Mouse (Mus musculus) limb, embryonic 13.5 days (tissue): ENCODE measurements around the gene Lrrc59. TPM values are rescaled to one million over a fixed set of nuclear protein-coding genes. Genes with fewer than 3 reads are reported as not detected.
A peak's percentile ranks its signal among the peaks of the same experiment; 100 is the strongest.
"Not testable (repeated sequence)": the region's sequence is repeated elsewhere in the genome, so short reads cannot be mapped to it uniquely, and the experiment has no call there.

ENCODE experiments used
- ATAC-seq: fragments of 200-750 bp; cut with Nextera tagmentation; 2 replicates; pipeline ENCODE4 v1.8.0; 2017; ENCODE audit warnings: low read depth, moderate number of reproducible peaks, moderate TSS enrichment; ENCODE audit not compliant: low FRiP score
- H3K27ac ChIP-seq: fragments of 300-500 bp; sonication (generic); 2 replicates; pipeline ENCODE4 v1.5.1; 2015; ENCODE audit warnings: inconsistent platforms, mild to moderate bottlenecking, moderate library complexity
- H3K27me3 ChIP-seq: fragments of 300-500 bp; sonication (generic); 2 replicates; pipeline ENCODE4 v1.6.1; 2015; ENCODE audit warnings: mild to moderate bottlenecking, inconsistent platforms
- H3K36me3 ChIP-seq: fragments of 300-500 bp; sonication (generic); 2 replicates; pipeline ENCODE4 v1.6.1; 2015; ENCODE audit warnings: inconsistent platforms, mild to moderate bottlenecking, moderate library complexity
- H3K4me1 ChIP-seq: fragments of 300-500 bp; sonication (generic); 2 replicates; pipeline ENCODE4 v1.6.1; 2015; ENCODE audit warnings: inconsistent platforms
- H3K4me2 ChIP-seq: fragments of 300-500 bp; sonication (generic); replicated peaks from 2 replicates; pipeline ENCODE4 v1.6.1; 2015; ENCODE audit warnings: inconsistent platforms, mild to moderate bottlenecking, moderate library complexity
- H3K4me3 ChIP-seq: fragments of 300-500 bp; sonication (generic); 2 replicates; pipeline ENCODE4 v1.5.1; 2015; ENCODE audit warnings: moderate library complexity, mild to moderate bottlenecking, inconsistent platforms
- H3K9ac ChIP-seq: fragments of 300-500 bp; sonication (generic); 2 replicates; pipeline ENCODE4 v1.6.1; 2015; ENCODE audit warnings: mild to moderate bottlenecking, inconsistent platforms
- H3K9me3 ChIP-seq: fragments of 300-500 bp; sonication (generic); 2 replicates; pipeline ENCODE4 v1.6.1; 2016; ENCODE audit warnings: inconsistent platforms
- WGBS: fragments of 180-500 bp; shearing (Covaris S2); methylation state at CpG from one replicate; pipeline ENCODE4 v1.1.7; 2015; 5-methylcytosine and 5-hydroxymethylcytosine counted together
- polyA plus RNA-seq: library from polyadenylated mRNA; unstranded; fragments of >200 nt; fragmentation: Nextera tagmentation; extraction: Ambion mirVana; gene quantifications from 2 replicates; pipeline ENCODE4 v1.2.1, GENCODE M21; 2015

Lrrc59 gene
- polyA plus RNA-seq, 1 experiment from 2014 or later, result 240 TPM

DNA sequence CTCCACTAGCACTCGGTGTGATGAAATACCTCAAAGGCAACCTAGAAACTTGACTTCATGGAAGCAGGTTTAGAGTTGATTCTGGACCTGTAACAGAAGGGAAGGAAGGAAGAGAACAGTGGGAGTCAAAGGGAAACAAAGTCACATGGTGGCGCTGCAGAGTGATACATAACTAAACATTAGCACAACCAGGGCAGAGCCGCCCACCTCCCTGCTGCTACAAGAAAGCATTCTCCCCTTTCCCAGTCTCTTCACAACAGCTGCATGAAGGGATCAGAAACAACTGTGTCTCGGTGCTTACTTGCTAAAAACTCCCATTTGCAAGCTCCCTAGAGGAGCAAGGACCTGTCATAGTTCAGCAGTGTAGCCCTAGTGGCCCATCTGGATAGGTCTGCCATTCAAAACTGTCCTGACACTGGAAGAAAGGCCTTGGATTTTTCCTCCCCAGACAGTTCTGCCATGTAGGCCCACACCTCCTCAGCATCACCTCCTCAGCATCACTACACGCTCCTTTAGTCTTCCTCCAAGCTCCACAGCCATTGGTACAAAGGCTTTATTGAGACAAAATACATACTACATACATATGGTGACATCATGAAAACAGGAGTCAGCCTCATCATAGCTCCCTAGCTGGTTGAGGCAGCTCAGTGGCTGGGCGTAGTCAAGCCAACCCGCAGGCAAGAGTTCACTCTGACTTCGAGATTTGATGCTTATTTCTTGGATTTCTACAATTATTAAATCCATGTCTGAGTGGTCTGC is 15.1 kb downstream of the Lrrc59 start:
- peaks cover 88% of the 10 kb centered on the region for H3K36me3 ChIP-seq
- H3K4me2 ChIP-seq, result no peak overlapping the region
- no peak for ATAC-seq
- 87% methylated on average over 8 of the region's 8 CpGs for WGBS
- H3K4me1 ChIP-seq, result no peaks in the 10 kb centered on the region
- no peak overlapping the region for H3K4me3 ChIP-seq
- no peaks in the 10 kb centered on the region for H3K27me3 ChIP-seq
- no peak overlapping the region for H3K9ac ChIP-seq
- no peaks in the 10 kb centered on the region for H3K9me3 ChIP-seq
- H3K27ac ChIP-seq, result no peak overlapping the region

DNA sequence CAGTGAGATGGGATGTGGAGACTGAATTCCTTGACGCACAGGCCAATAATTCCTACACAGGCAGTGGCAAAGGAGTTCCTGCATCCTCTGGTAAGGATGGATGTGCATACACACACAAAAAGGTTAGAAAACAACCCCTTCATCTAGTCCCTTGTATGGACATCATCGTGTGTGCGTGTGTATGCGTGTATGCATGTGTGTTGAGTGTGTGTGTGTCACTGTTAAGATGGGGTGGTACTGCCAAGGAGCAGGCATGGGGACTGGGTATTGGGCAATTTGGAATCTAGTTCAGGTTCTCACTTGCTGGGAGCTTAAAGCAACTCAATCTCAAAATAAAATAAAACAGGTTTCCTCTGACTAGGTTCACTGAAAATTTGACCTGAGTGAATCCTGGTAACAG is 16.9 kb downstream of the Lrrc59 start:
- no peak overlapping the region for H3K4me3 ChIP-seq
- H3K4me2 ChIP-seq, result no peak overlapping the region
- H3K9me3 ChIP-seq, result no peaks in the 10 kb centered on the region
- no peak overlapping the region for H3K9ac ChIP-seq
- 96% methylated on average over 4 of the region's 4 CpGs for WGBS
- no peaks in the 10 kb centered on the region for H3K4me1 ChIP-seq
- H3K27me3 ChIP-seq, result no peaks in the 10 kb centered on the region
- ATAC-seq, result no peak
- H3K36me3 ChIP-seq, result peaks cover 85% of the 10 kb centered on the region
- H3K27ac ChIP-seq, result no peak overlapping the region

DNA sequence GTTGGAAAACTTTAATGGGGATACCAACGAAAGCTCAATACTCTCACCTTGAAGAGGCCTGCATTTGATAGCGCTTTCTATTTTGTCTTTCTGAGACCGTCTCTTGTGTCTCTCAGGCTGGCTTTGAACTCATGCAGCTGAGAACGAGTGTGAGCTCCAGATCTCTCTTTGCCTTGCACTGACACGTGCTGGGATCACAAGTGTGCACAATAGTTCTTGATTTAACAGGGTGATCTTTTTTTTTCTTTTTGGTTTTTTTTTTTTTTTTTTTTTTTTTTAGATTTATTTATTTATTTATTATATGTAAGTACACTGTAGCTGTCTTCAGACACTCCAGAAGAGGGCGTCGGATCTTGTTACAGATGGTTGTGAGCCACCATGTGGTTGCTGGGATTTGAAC is 21.7 kb downstream of the Lrrc59 start:
- Histone ChIP-seq H3K36me3 (peaks cover 38% of the 10 kb centered on the region), H3K4me1 (peaks cover 16% of the 10 kb centered on the region)
- H3K27ac ChIP-seq, H3K27me3 ChIP-seq, H3K4me2 ChIP-seq, ATAC-seq, H3K9ac ChIP-seq, H3K4me3 ChIP-seq, H3K9me3 ChIP-seq: not testable (repeated sequence)
- WGBS, result 94% methylated on average over 5 of the region's 7 CpGs

GRCm38 (mm10) chr11:94652973-94653372 is 23.4 kb downstream of the Lrrc59 start:
- H3K4me2 ChIP-seq, result peak overlapping the region; percentile 75
- no peak overlapping the region; the same call in 1 of the 2 replicates for H3K9ac ChIP-seq
- WGBS, result 49% methylated on average over 8 of the region's 8 CpGs
- peaks cover 37% of the 10 kb centered on the region for H3K36me3 ChIP-seq
- H3K27ac ChIP-seq, result no peak overlapping the region
- H3K4me3 ChIP-seq, result peak overlapping the region; percentile 69
- no peaks in the 10 kb centered on the region for H3K9me3 ChIP-seq
- no peaks in the 10 kb centered on the region for H3K27me3 ChIP-seq
- no peak for ATAC-seq
- H3K4me1 ChIP-seq, result peaks cover 16% of the 10 kb centered on the region

GRCm38 (mm10) chr11:94653663-94654436 is 24.3 kb downstream of the Lrrc59 start, which contains the start of the genes Mrpl27 and Eme1:
Gene Mrpl27, plus strand, starts transcription at chr11:94653767.
Gene Eme1, minus strand, starts transcription at chr11:94653964.
- H3K36me3 ChIP-seq, result peaks cover 43% of the 10 kb centered on the region

DNA sequence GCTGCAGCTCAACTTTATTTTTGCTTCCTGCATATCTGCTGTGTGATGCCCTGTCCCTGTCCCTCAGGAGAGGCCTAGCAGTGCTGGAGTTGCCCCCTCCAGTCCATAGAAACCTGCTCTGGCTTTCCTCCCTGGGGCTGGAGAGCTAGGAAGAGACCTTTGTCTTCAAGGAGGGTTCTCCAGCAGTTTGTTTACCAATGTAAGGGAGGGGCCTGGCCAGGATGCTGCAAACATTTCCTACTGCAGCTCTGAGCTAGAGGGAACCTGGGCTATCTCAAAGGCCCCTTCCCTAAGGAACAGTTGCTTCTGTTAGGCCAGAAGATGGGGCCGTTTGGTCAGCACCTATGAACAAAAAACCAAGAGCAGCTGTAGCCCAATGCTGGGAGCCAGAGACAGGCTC is 31.8 kb downstream of the Lrrc59 start:
- H3K36me3 ChIP-seq, result peaks cover 96% of the 10 kb centered on the region
- H3K4me3 ChIP-seq, result no peak overlapping the region
- ATAC-seq, result no peak
- WGBS, result 43% methylated on average over 1 of the region's 1 CpGs
- H3K27ac ChIP-seq, result no peak overlapping the region
- no peak overlapping the region for H3K4me2 ChIP-seq
- H3K27me3 ChIP-seq, result no peaks in the 10 kb centered on the region
- no peaks in the 10 kb centered on the region for H3K9me3 ChIP-seq
- H3K4me1 ChIP-seq, result no peaks in the 10 kb centered on the region
- no peak overlapping the region for H3K9ac ChIP-seq

More at GRCm38 (mm10) chr11:94653663-94654436, 24.3 kb downstream of the Lrrc59 start, which contains the start of the genes Mrpl27 and Eme1:
- Histone ChIP-seq H3K4me2 (peak within 1 kb of the TSS; percentile 75), H3K4me1 (peaks cover 16% of the 10 kb centered on the region), H3K27me3 (no peaks in the 10 kb centered on the region), H3K9me3 (no peaks in the 10 kb centered on the region), H3K4me3 (peak within 1 kb of the TSS; percentile 69), H3K27ac (peak within 1 kb of the TSS; percentile 90), H3K9ac (peak within 1 kb of the TSS; percentile 70)
- ATAC-seq, result peak; percentile 89
- 1% methylated on average over 32 of the region's 32 CpGs for WGBS

DNA sequence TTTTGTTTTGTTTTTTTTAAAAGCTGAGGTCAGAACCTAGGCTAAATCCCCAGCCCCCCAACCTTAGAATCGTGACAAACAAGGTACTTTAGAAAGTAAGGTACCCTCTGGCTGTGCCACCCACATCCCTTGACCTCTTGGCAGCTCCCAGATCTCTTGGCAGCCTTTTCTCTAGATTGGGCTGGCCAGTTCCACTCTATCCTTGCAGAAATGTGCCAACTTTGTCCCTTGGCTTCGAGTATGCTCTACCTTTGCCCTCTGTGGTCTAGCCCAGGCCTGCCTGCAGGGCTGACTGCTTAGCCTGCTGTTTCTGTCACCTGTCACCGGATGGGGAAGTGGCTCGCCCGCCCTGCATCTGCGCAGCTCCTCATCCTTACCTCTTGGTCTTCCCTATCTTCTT is 35.7 kb downstream of the Lrrc59 start:
- ATAC-seq, result no peak
- H3K4me1 ChIP-seq, result no peaks in the 10 kb centered on the region
- 96% methylated on average over 6 of the region's 6 CpGs for WGBS
- H3K9me3 ChIP-seq, result no peaks in the 10 kb centered on the region
- H3K4me2 ChIP-seq, result no peak overlapping the region
- H3K9ac ChIP-seq, result no peak overlapping the region
- H3K4me3 ChIP-seq, result no peak overlapping the region
- H3K27me3 ChIP-seq, result no peaks in the 10 kb centered on the region
- peaks cover 97% of the 10 kb centered on the region for H3K36me3 ChIP-seq
- no peak overlapping the region for H3K27ac ChIP-seq

DNA sequence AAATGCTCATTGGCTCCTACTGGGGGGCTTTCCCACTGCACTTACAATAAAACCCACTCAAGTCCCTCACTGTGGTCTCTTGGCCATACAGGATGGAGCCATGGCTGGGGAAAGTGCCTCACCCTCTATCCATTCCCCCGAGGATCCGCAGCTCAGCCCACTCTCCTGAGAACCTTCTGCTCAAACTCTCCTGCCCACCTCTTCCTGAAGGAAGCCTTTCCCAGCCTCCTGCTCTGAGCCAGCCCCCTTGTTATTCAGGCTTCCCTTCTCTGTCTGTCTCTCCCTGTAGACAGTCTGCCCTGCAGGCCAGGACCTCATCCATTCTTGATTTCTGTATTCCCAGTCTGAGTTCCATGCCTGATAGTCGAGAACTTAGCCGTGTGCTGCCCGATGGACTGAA is 45.4 kb downstream of the Lrrc59 start:
- no peaks in the 10 kb centered on the region for H3K27me3 ChIP-seq
- no peaks in the 10 kb centered on the region for H3K9me3 ChIP-seq
- H3K4me3 ChIP-seq, result no peak overlapping the region
- peak overlapping the region; percentile 83; the same call in 1 of the 2 replicates for H3K4me2 ChIP-seq
- peaks cover 36% of the 10 kb centered on the region for H3K4me1 ChIP-seq
- no peak overlapping the region for H3K27ac ChIP-seq
- ATAC-seq, result no peak
- peaks cover 20% of the 10 kb centered on the region for H3K36me3 ChIP-seq
- peak overlapping the region; percentile 13; the same call in 1 of the 2 replicates for H3K9ac ChIP-seq
- 84% methylated on average over 5 of the region's 5 CpGs for WGBS

DNA sequence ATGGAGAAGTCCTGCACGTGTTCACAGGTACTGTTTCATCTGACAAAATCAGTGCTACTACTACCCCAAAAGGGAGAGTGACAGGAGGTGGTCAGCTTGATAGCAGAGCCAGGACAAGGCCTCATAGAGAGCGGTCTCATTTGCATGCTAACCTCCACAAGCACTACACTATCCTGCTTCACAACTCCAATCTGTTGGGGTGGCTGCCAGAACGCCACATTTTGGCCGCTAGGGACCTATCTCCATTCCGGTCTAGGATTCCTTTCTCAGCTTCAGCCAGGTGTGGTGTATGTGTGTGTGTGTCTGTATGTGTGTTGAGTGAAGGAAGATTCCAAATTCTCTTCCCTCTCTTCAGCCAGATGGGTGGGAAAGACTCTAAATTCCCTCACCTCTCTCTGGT is 45.9 kb downstream of the Lrrc59 start:
- peak overlapping the region; percentile 95; the same call in 1 of the 2 replicates for H3K9ac ChIP-seq
- 81% methylated on average over 5 of the region's 5 CpGs for WGBS

DNA sequence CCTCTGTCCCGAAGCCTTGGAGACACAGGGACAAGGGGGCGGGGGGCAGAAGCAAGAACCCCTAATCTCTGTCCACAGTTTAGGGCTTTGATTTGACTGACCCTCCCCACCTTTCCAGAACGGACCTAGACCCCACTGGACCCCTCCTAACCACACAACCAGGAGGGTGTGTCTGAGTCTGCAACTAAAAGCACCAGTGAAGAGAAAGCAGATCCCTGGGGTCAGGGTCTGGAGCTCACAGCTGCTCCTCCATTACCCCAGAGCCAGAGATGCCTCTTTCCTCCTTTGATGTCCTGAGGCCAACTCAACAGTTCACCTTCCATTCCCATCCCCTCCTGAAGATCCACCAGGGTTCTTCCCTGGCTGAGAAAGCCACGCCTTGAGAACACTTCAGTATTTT is 46.7 kb downstream of the Lrrc59 start:
- ATAC-seq, result no peak
- H3K9ac ChIP-seq, result peak overlapping the region; percentile 95
- peak overlapping the region; percentile 88 for H3K4me3 ChIP-seq
- no peaks in the 10 kb centered on the region for H3K9me3 ChIP-seq
- H3K27me3 ChIP-seq, result no peaks in the 10 kb centered on the region
- H3K36me3 ChIP-seq, result peaks cover 9% of the 10 kb centered on the region; the same call in 1 of the 2 replicates
- H3K4me1 ChIP-seq, result peaks cover 36% of the 10 kb centered on the region
- peak overlapping the region; percentile 92; the same call in 1 of the 2 replicates for H3K27ac ChIP-seq
- WGBS, result 29% methylated on average over 4 of the region's 4 CpGs
- H3K4me2 ChIP-seq, result peak overlapping the region; percentile 83

More for the DNA sequence above, 45.9 kb downstream of the Lrrc59 start:
- ATAC-seq, result no peak
- Histone ChIP-seq H3K4me1 (peaks cover 36% of the 10 kb centered on the region), H3K27ac (no peak overlapping the region), H3K36me3 (peaks cover 16% of the 10 kb centered on the region), H3K9me3 (no peaks in the 10 kb centered on the region), H3K27me3 (no peaks in the 10 kb centered on the region), H3K4me3 (peak overlapping the region; percentile 88; the same call in 1 of the 2 replicates), H3K4me2 (peak overlapping the region; percentile 83)

- Histone ChIP-seq H3K27ac (peak within 1 kb of the TSS; percentile 92), H3K9me3 (no peaks in the 10 kb centered on the region), H3K4me1 (peaks cover 36% of the 10 kb centered on the region), H3K9ac (peak within 1 kb of the TSS; percentile 95), H3K27me3 (no peaks in the 10 kb centered on the region), H3K4me3 (peak within 1 kb of the TSS; percentile 88), H3K4me2 (peak within 1 kb of the TSS; percentile 83), H3K36me3 (peaks cover 9% of the 10 kb centered on the region; the same call in 1 of the 2 replicates)
- peak; percentile 94 for ATAC-seq
- WGBS, result under 1% methylated on average over 78 of the region's 82 CpGs
These were observed 47.4 kb downstream of the Lrrc59 start, which contains the start of gene Xylt2 for GRCm38 (mm10) chr11:94676754-94677606. Gene Xylt2, minus strand, starts transcription at chr11:94677515.
